Mouse (Mus musculus) midbrain, embryonic 15.5 days (tissue): Measurements from ENCODE around the gene Tril. TPM values are rescaled to one million over a fixed set of nuclear protein-coding genes. Genes with fewer than 3 reads are reported as not detected.

ENCODE experiments used
- ATAC-seq: fragments of 200-750 bp; cut with Nextera tagmentation; replicated peaks from 2 replicates; pipeline ENCODE4 v1.8.0; 2017; ENCODE audit warnings: moderate TSS enrichment
- H3K27ac ChIP-seq: fragments of 300-500 bp; sonication (generic); 2 replicates; pipeline ENCODE4 v1.5.1; 2015; ENCODE audit warnings: mild to moderate bottlenecking, inconsistent platforms
- H3K27me3 ChIP-seq: fragments of 300-500 bp; sonication (generic); replicated peaks from 2 replicates; pipeline ENCODE4 v1.6.1; 2015; ENCODE audit warnings: inconsistent platforms
- H3K36me3 ChIP-seq: fragments of 300-500 bp; sonication (generic); replicated peaks from 2 replicates; pipeline ENCODE4 v1.6.1; 2015; ENCODE audit warnings: inconsistent platforms
- H3K4me1 ChIP-seq: fragments of 300-500 bp; sonication (generic); 2 replicates; pipeline ENCODE4 v1.6.1; 2015; ENCODE audit warnings: inconsistent platforms
- H3K4me2 ChIP-seq: fragments of 300-500 bp; sonication (generic); 2 replicates; pipeline ENCODE4 v1.6.1; 2015; ENCODE audit warnings: inconsistent platforms, mild to moderate bottlenecking, moderate library complexity
- H3K4me3 ChIP-seq: fragments of 300-500 bp; sonication (generic); 2 replicates; pipeline ENCODE4 v1.5.1; 2015; ENCODE audit warnings: mild to moderate bottlenecking, inconsistent platforms
- H3K9ac ChIP-seq: fragments of 300-500 bp; sonication (generic); 2 replicates; pipeline ENCODE4 v1.6.1; 2015; ENCODE audit warnings: mild to moderate bottlenecking, inconsistent platforms
- H3K9me3 ChIP-seq: fragments of 300-500 bp; sonication (generic); 2 replicates; pipeline ENCODE4 v1.6.1; 2016; ENCODE audit warnings: inconsistent platforms
- whole genome bisulfite sequencing: fragments of 180-500 bp; shearing (Covaris S2); methylation state at CpG from one replicate; pipeline ENCODE4 v1.1.7; 2015; ENCODE audit warnings: mixed read lengths; 5-methylcytosine and 5-hydroxymethylcytosine counted together
- polyA plus RNA-seq: library from polyadenylated mRNA; unstranded; fragments of >200 nt; fragmentation: Nextera tagmentation; extraction: Ambion mirVana; gene quantifications from 2 replicates; pipeline ENCODE4 v1.2.1, GENCODE M21; 2015

Gene Tril
- polyA plus RNA-seq, 1 experiment from 2014 or later = 13.1 TPM

GRCm38 (mm10) chr6:53818732-53819661, 1.6 kb downstream of the Tril start:
- H3K4me1 ChIP-seq = peaks cover 42% of the 10 kb centered on the region
- no peaks in the 10 kb centered on the region for H3K36me3 ChIP-seq
- 0 out of 2 replicates have a peak overlapping the region, but pooled peaks have one; percentile 72 for H3K27ac ChIP-seq
- peak; percentile 40 for ATAC-seq
- H3K4me2 ChIP-seq = peak overlapping the region; percentile 97
- peaks cover 49% of the 10 kb centered on the region for H3K27me3 ChIP-seq
- H3K9ac ChIP-seq = peak overlapping the region; percentile 47
- 3% methylated on average over 52 of the region's 52 CpGs for WGBS
- H3K4me3 ChIP-seq = peak overlapping the region; percentile 50
- H3K9me3 ChIP-seq = no peaks in the 10 kb centered on the region

DNA sequence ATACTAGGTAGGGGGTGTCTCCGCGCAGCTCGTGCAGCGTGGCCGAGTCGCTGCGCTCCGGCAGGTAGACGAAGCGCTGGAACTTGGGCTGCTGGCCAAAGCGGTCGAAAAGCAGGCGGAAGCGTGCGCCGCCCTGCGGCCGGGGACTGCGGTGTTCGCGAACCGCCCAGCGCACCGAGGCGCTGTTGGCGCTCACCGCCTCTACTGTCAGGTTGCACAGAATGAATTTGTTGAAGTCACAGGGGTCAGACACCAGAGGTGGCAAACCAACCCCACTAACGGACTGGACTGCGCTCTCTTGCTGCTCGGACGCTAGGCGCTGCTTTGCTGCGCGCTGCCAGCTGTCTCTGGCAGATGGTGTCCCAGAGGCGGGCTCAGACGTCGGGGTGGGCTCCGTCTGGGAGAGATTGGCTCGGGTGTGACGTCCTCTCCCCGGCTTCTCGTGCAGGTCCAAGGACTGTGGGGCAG, 2.3 kb downstream of the Tril start:
- Histone ChIP-seq H3K4me3 (peak overlapping the region; percentile 50), H3K9ac (0 out of 2 replicates have a peak overlapping the region, but pooled peaks have one; percentile 0), H3K9me3 (no peaks in the 10 kb centered on the region), H3K4me2 (peak overlapping the region; percentile 97), H3K27ac (no peak overlapping the region), H3K4me1 (peaks cover 42% of the 10 kb centered on the region), H3K27me3 (peaks cover 52% of the 10 kb centered on the region), H3K36me3 (no peaks in the 10 kb centered on the region)
- WGBS = under 1% methylated on average over 42 of the region's 42 CpGs
- peak; percentile 60 for ATAC-seq

- no peaks in the 10 kb centered on the region for H3K36me3 ChIP-seq
- peaks cover 52% of the 10 kb centered on the region for H3K27me3 ChIP-seq
- 25% methylated on average over 33 of the region's 33 CpGs for WGBS
- no peak overlapping the region for H3K27ac ChIP-seq
- peaks cover 42% of the 10 kb centered on the region for H3K4me1 ChIP-seq
- no peaks in the 10 kb centered on the region for H3K9me3 ChIP-seq
- H3K4me3 ChIP-seq = peak overlapping the region; percentile 50
- no peak for ATAC-seq
- 0 out of 2 replicates have a peak overlapping the region, but pooled peaks have one; percentile 0 for H3K9ac ChIP-seq
- H3K4me2 ChIP-seq = peak overlapping the region; percentile 97
Measured at GRCm38 (mm10) chr6:53817763-53818174, 2.9 kb downstream of the Tril start.

GRCm38 (mm10) chr6:53816661-53817060, 4.0 kb downstream of the Tril start:
- ATAC-seq = no peak
- no peaks in the 10 kb centered on the region for H3K36me3 ChIP-seq
- H3K27ac ChIP-seq = no peak overlapping the region
- H3K4me2 ChIP-seq = no peak overlapping the region
- no peak overlapping the region for H3K9ac ChIP-seq
- H3K4me3 ChIP-seq = no peak overlapping the region
- H3K27me3 ChIP-seq = peaks cover 46% of the 10 kb centered on the region
- no peaks in the 10 kb centered on the region for H3K9me3 ChIP-seq
- peaks cover 42% of the 10 kb centered on the region for H3K4me1 ChIP-seq
- 84% methylated on average over 8 of the region's 8 CpGs for WGBS

DNA sequence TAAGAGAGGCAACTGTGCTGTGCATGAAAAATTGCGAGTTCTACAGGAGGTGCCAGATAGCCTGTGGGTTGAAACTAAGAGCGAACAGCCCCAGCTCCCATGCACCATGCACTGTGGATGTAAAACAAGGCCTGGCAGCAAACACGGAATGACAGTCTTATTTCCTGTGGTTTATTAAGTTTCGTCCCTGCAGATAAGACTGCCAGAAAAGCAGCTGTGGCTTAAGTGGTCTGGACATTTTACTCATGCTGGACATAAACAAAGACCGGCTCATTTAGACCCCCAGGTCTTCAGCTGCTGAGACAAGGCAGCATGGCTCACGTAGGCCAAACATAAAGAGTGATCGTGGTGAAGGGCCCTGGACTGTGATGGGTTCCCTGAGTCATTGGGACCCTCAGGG, 4.9 kb downstream of the Tril start:
- H3K9ac ChIP-seq = no peak overlapping the region
- H3K27me3 ChIP-seq = peaks cover 38% of the 10 kb centered on the region
- H3K4me1 ChIP-seq = peaks cover 32% of the 10 kb centered on the region
- no peaks in the 10 kb centered on the region for H3K9me3 ChIP-seq
- H3K4me3 ChIP-seq = no peak overlapping the region
- ATAC-seq = no peak
- WGBS = 82% methylated on average over 7 of the region's 7 CpGs
- H3K27ac ChIP-seq = no peak overlapping the region
- H3K36me3 ChIP-seq = no peaks in the 10 kb centered on the region
- no peak overlapping the region for H3K4me2 ChIP-seq

DNA sequence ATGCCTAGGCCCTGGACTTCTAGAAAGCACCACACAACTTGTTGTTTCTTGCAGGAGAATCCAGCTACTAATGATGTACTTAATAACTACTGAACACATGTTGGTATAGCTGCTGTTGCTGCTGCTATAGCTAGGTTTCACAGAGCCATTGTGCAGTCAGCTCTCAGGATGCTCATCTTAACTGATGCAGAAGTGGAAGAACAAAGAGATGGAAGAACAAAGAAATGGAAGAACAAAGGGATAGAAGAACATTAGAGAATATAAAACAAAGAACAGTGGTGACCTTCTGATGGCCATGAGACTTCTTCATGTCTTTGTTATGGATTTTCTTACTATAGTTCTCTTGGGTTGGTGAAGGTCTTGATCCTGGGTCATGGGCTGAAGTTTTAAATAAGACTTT, 6.4 kb downstream of the Tril start:
- no peak overlapping the region for H3K27ac ChIP-seq
- ATAC-seq = no peak
- no peak overlapping the region for H3K4me2 ChIP-seq
- H3K4me1 ChIP-seq = peaks cover 17% of the 10 kb centered on the region
- no peak overlapping the region for H3K9ac ChIP-seq
- no peaks in the 10 kb centered on the region for H3K9me3 ChIP-seq
- no peaks in the 10 kb centered on the region for H3K36me3 ChIP-seq
- no peak overlapping the region for H3K4me3 ChIP-seq
- peaks cover 25% of the 10 kb centered on the region for H3K27me3 ChIP-seq

DNA sequence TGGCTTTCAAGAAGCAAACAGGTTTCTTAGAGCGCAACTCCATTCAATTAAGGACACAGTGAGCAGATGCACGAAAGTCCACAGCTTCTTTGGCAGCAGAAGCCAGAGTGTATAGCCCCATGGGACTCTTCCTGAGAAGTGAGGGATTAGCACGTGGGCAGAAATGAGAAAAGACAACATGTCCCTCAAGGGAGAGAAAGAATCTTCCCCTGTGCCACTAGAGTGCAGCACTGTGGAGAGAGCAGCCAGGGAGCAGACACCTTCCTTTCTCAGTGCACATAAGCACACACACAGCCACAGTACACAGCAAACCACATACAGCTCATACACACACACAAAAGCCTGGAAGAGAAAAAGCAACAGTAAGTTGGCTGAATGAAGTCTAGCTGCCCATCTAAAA, 8.4 kb downstream of the Tril start:
- no peaks in the 10 kb centered on the region for H3K9me3 ChIP-seq
- WGBS = 55% methylated on average over 3 of the region's 3 CpGs
- H3K4me1 ChIP-seq = no peaks in the 10 kb centered on the region
- H3K4me2 ChIP-seq = no peak overlapping the region
- ATAC-seq = no peak
- no peak overlapping the region for H3K27ac ChIP-seq
- H3K27me3 ChIP-seq = peaks cover 5% of the 10 kb centered on the region; the same call in 1 of the 2 replicates
- H3K9ac ChIP-seq = no peak overlapping the region
- H3K4me3 ChIP-seq = no peak overlapping the region
- H3K36me3 ChIP-seq = no peaks in the 10 kb centered on the region

DNA sequence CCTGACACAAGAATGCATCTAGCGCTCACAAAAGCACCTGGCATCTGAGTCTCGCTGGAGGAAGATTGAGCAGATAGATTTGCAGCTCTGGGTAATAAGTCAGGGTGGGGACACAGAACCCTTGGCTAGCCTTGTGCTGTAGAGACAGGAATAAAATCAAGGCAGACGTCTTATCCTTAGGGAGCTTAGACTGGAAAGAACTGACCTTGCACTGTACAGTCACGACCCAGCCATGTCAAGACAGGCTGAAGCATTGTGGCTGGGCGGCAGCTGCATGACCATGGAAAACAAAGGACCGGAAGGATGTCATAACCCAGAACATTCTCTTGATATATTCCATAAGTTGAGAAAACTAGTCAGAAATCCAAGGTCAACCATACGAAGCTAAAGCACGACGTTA, 11.8 kb downstream of the Tril start:
- no peak overlapping the region for H3K27ac ChIP-seq
- 0 out of 2 replicates have a peak, but pooled peaks cover 4% of the 10 kb centered on the region for H3K27me3 ChIP-seq
- H3K4me3 ChIP-seq = no peak overlapping the region
- H3K4me2 ChIP-seq = no peak overlapping the region
- H3K36me3 ChIP-seq = no peaks in the 10 kb centered on the region
- no peak for ATAC-seq
- no peaks in the 10 kb centered on the region for H3K9me3 ChIP-seq
- 86% methylated on average over 9 of the region's 9 CpGs for WGBS
- H3K4me1 ChIP-seq = 0 out of 2 replicates have a peak, but pooled peaks cover 3% of the 10 kb centered on the region
- H3K9ac ChIP-seq = no peak overlapping the region

- ATAC-seq = no peak
- Histone ChIP-seq H3K36me3 (no peaks in the 10 kb centered on the region), H3K27me3 (no peaks in the 10 kb centered on the region), H3K4me2 (no peak overlapping the region), H3K9ac (no peak overlapping the region), H3K4me3 (no peak overlapping the region), H3K4me1 (0 out of 2 replicates have a peak, but pooled peaks cover 3% of the 10 kb centered on the region), H3K9me3 (no peaks in the 10 kb centered on the region), H3K27ac (no peak overlapping the region)
- 80% methylated on average over 3 of the region's 3 CpGs for WGBS
Measured at GRCm38 (mm10) chr6:53807185-53807584, 13.4 kb downstream of the Tril start.

DNA sequence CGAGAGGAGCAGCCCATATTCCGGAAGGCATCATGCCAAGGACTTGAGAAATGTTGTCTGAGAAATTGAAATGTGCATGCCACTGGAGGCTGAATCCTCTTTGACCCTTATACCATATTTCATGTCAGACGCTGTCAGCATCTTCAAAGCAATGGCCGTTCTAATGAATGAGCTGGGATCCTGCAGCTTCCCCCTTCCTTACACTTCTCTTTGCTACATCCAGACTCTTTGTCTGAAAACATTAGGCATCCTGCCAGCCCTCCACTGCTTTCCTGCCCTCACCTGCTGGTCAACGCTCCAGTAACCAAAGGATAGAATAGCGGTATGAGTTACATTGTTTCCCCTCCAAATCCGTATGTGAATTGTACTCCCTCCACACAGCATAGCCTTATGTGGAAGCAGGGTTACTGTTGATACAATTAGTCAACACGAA, 14.0 kb downstream of the Tril start:
- Histone ChIP-seq H3K4me3 (no peak overlapping the region), H3K9ac (no peak overlapping the region), H3K4me2 (no peak overlapping the region), H3K27ac (no peak overlapping the region), H3K36me3 (no peaks in the 10 kb centered on the region), H3K4me1 (0 out of 2 replicates have a peak, but pooled peaks cover 3% of the 10 kb centered on the region), H3K27me3 (no peaks in the 10 kb centered on the region), H3K9me3 (no peaks in the 10 kb centered on the region)
- WGBS = 47% methylated on average over 8 of the region's 8 CpGs
- no peak for ATAC-seq

- no peak for ATAC-seq
- Histone ChIP-seq H3K36me3 (no peaks in the 10 kb centered on the region), H3K4me2 (no peak overlapping the region), H3K9ac (no peak overlapping the region), H3K4me3 (no peak overlapping the region), H3K27ac (no peak overlapping the region), H3K4me1 (0 out of 2 replicates have a peak, but pooled peaks cover 3% of the 10 kb centered on the region), H3K27me3 (no peaks in the 10 kb centered on the region), H3K9me3 (no peaks in the 10 kb centered on the region)
- 84% methylated on average over 5 of the region's 5 CpGs for WGBS
Measured at GRCm38 (mm10) chr6:53806021-53806420, 14.6 kb downstream of the Tril start.

- no peak overlapping the region for H3K9ac ChIP-seq
- H3K36me3 ChIP-seq = no peaks in the 10 kb centered on the region
- H3K4me2 ChIP-seq = no peak overlapping the region
- H3K4me3 ChIP-seq = no peak overlapping the region
- no peaks in the 10 kb centered on the region for H3K9me3 ChIP-seq
- WGBS = 80% methylated on average over 6 of the region's 6 CpGs
- H3K4me1 ChIP-seq = 0 out of 2 replicates have a peak, but pooled peaks cover 3% of the 10 kb centered on the region
- H3K27ac ChIP-seq = no peak overlapping the region
- ATAC-seq = no peak
- no peaks in the 10 kb centered on the region for H3K27me3 ChIP-seq
Measured at GRCm38 (mm10) chr6:53804145-53804544, 16.5 kb downstream of the Tril start.
